Mouse (Mus musculus) heart, embryonic 16.5 days (tissue): Measurements from ENCODE around the gene Cd2ap. TPM values are rescaled to one million over a fixed set of nuclear protein-coding genes. Genes with fewer than 3 reads are reported as not detected.
A peak's percentile ranks its signal among the peaks of the same experiment; 100 is the strongest.
"Not testable (repeated sequence)": the region's sequence is repeated elsewhere in the genome, so short reads cannot be mapped to it uniquely, and the experiment has no call there.

ENCODE experiments used
- ATAC-seq: fragments of 200-750 bp; cut with Nextera tagmentation; replicated peaks from 2 replicates; pipeline ENCODE4 v1.8.0; 2017; ENCODE audit warnings: moderate number of reproducible peaks; ENCODE audit not compliant: insufficient read depth, low FRiP score; ENCODE audit errors: extremely low read depth
- H3K27ac ChIP-seq: fragments of 300-500 bp; sonication (generic); 2 replicates; pipeline ENCODE4 v1.5.1; 2014; ENCODE audit warnings: mild to moderate bottlenecking, low read length, control low read depth, moderate library complexity
- H3K27me3 ChIP-seq: fragments of 300-500 bp; sonication (generic); 2 replicates; pipeline ENCODE4 v1.6.1; 2014; ENCODE audit warnings: low read length, mixed read lengths; ENCODE audit not compliant: control insufficient read depth, insufficient read depth
- H3K36me3 ChIP-seq: fragments of 300-500 bp; sonication (generic); 2 replicates; pipeline ENCODE4 v1.6.1; 2014; ENCODE audit not compliant: control insufficient read depth, insufficient read depth
- H3K4me1 ChIP-seq: fragments of 300-500 bp; sonication (generic); 2 replicates; pipeline ENCODE4 v1.6.1; 2014; ENCODE audit warnings: low read length, mixed read lengths; ENCODE audit not compliant: control insufficient read depth, insufficient read depth
- H3K4me2 ChIP-seq: fragments of 300-500 bp; sonication (generic); 2 replicates; pipeline ENCODE4 v1.6.1; 2014; ENCODE audit warnings: low read depth, mild to moderate bottlenecking, control low read depth, low read length
- H3K4me3 ChIP-seq: fragments of 300-500 bp; sonication (generic); 2 replicates; pipeline ENCODE4 v1.5.1; 2014; ENCODE audit warnings: mild to moderate bottlenecking, control low read depth, low read length
- H3K9ac ChIP-seq: fragments of 300-500 bp; sonication (generic); 2 replicates; pipeline ENCODE4 v1.6.1; 2014; ENCODE audit warnings: low read length, control low read depth
- H3K9me3 ChIP-seq: fragments of 300-500 bp; sonication (generic); replicated peaks from 2 replicates; pipeline ENCODE4 v1.6.1; 2016; ENCODE audit warnings: low read length; ENCODE audit not compliant: control insufficient read depth
- WGBS: fragments of 180-500 bp; shearing (Covaris S2); extraction: QIAGEN DNeasy Blood & Tissue Kit; methylation state at CpG from one replicate; pipeline ENCODE4 v1.1.7; 2014; 5-methylcytosine and 5-hydroxymethylcytosine counted together
- polyA plus RNA-seq: library from polyadenylated mRNA; unstranded; fragments of >200 nt; fragmentation: Nextera tagmentation; extraction: Ambion mirVana; gene quantifications from 2 replicates; pipeline ENCODE4 v1.2.1, GENCODE M21; 2015

Gene Cd2ap
- polyA plus RNA-seq, 1 experiment from 2014 or later = 13.7 TPM

GRCm38 (mm10) chr17:42906456-42906855 lies 30.0 kb upstream of the Cd2ap start:
- not testable (repeated sequence) for ATAC-seq, H3K4me2 ChIP-seq

GRCm38 (mm10) chr17:42905919-42906318 lies 29.5 kb upstream of the Cd2ap start:
- WGBS = 67% methylated on average over 6 of the region's 6 CpGs

More at GRCm38 (mm10) chr17:42906456-42906855, 30.0 kb upstream of the Cd2ap start:
- not testable (repeated sequence) for H3K9ac ChIP-seq, H3K4me1 ChIP-seq, H3K27ac ChIP-seq, H3K36me3 ChIP-seq, H3K27me3 ChIP-seq, H3K9me3 ChIP-seq, H3K4me3 ChIP-seq
- WGBS = 100% methylated on average over 1 of the region's 1 CpGs

GRCm38 (mm10) chr17:42900795-42901194 lies 24.3 kb upstream of the Cd2ap start:
- no peak for ATAC-seq
- Histone ChIP-seq H3K27me3 (no peaks in the 10 kb centered on the region), H3K9me3 (peaks cover 10% of the 10 kb centered on the region), H3K4me3 (no peak overlapping the region), H3K4me2 (no peak overlapping the region), H3K27ac (no peak overlapping the region), H3K4me1 (no peaks in the 10 kb centered on the region), H3K9ac (no peak overlapping the region), H3K36me3 (no peaks in the 10 kb centered on the region)
- 68% methylated on average over 2 of the region's 2 CpGs for whole genome bisulfite sequencing

More at GRCm38 (mm10) chr17:42905919-42906318, 29.5 kb upstream of the Cd2ap start:
- Histone ChIP-seq H3K9ac (no peak overlapping the region), H3K4me1 (no peaks in the 10 kb centered on the region), H3K36me3 (no peaks in the 10 kb centered on the region), H3K27ac (no peak overlapping the region), H3K27me3 (no peaks in the 10 kb centered on the region), H3K4me2 (no peak overlapping the region), H3K4me3 (no peak overlapping the region), H3K9me3 (no peaks in the 10 kb centered on the region)
- ATAC-seq = no peak

GRCm38 (mm10) chr17:42887282-42887707 lies 10.8 kb upstream of the Cd2ap start:
- no peak overlapping the region for H3K4me3 ChIP-seq
- no peaks in the 10 kb centered on the region for H3K36me3 ChIP-seq
- no peak overlapping the region for H3K27ac ChIP-seq
- ATAC-seq = no peak
- H3K4me2 ChIP-seq = no peak overlapping the region
- no peak overlapping the region for H3K9ac ChIP-seq
- H3K4me1 ChIP-seq = peaks cover 21% of the 10 kb centered on the region
- WGBS = 66% methylated on average over 4 of the region's 4 CpGs
- H3K27me3 ChIP-seq = no peaks in the 10 kb centered on the region
- no peaks in the 10 kb centered on the region for H3K9me3 ChIP-seq

GRCm38 (mm10) chr17:42885091-42885501 lies 8.6 kb upstream of the Cd2ap start:
- no peaks in the 10 kb centered on the region for H3K36me3 ChIP-seq
- peak overlapping the region; percentile 17 for H3K27ac ChIP-seq
- 0 out of 2 replicates have a peak, but pooled peaks have one; percentile 56 for ATAC-seq
- no peak overlapping the region for H3K9ac ChIP-seq
- H3K9me3 ChIP-seq = no peaks in the 10 kb centered on the region
- no peak overlapping the region for H3K4me3 ChIP-seq
- peak overlapping the region; percentile 7; the same call in 1 of the 2 replicates for H3K4me2 ChIP-seq
- H3K27me3 ChIP-seq = no peaks in the 10 kb centered on the region
- H3K4me1 ChIP-seq = peaks cover 21% of the 10 kb centered on the region
- 36% methylated on average over 7 of the region's 7 CpGs for WGBS

- H3K4me2 ChIP-seq = no peak overlapping the region
- peaks cover 21% of the 10 kb centered on the region for H3K4me1 ChIP-seq
- no peaks in the 10 kb centered on the region for H3K36me3 ChIP-seq
- no peak overlapping the region for H3K4me3 ChIP-seq
- ATAC-seq = no peak
- no peaks in the 10 kb centered on the region for H3K27me3 ChIP-seq
- WGBS = 18% methylated on average over 4 of the region's 4 CpGs
- no peaks in the 10 kb centered on the region for H3K9me3 ChIP-seq
- H3K9ac ChIP-seq = no peak overlapping the region
- peak overlapping the region; percentile 17; the same call in 1 of the 2 replicates for H3K27ac ChIP-seq
These were observed 7.9 kb upstream of the Cd2ap start for GRCm38 (mm10) chr17:42884382-42884781.

- no peaks in the 10 kb centered on the region for H3K27me3 ChIP-seq
- ATAC-seq = no peak
- no peaks in the 10 kb centered on the region for H3K36me3 ChIP-seq
- no peak overlapping the region for H3K4me2 ChIP-seq
- H3K9me3 ChIP-seq = no peaks in the 10 kb centered on the region
- H3K9ac ChIP-seq = no peak overlapping the region
- H3K27ac ChIP-seq = no peak overlapping the region; the same call in 1 of the 2 replicates
- H3K4me3 ChIP-seq = no peak overlapping the region
- 87% methylated on average over 8 of the region's 8 CpGs for WGBS
- H3K4me1 ChIP-seq = peaks cover 21% of the 10 kb centered on the region
These were observed 7.3 kb upstream of the Cd2ap start for GRCm38 (mm10) chr17:42883769-42884168.

- no peak overlapping the region for H3K4me3 ChIP-seq
- H3K9ac ChIP-seq = no peak overlapping the region
- H3K9me3 ChIP-seq = no peaks in the 10 kb centered on the region
- H3K4me1 ChIP-seq = peaks cover 21% of the 10 kb centered on the region
- no peaks in the 10 kb centered on the region for H3K27me3 ChIP-seq
- H3K36me3 ChIP-seq = no peaks in the 10 kb centered on the region
- ATAC-seq = peak; percentile 35; the same call in 1 of the 2 replicates
- H3K27ac ChIP-seq = no peak overlapping the region
- 30% methylated on average over 9 of the region's 9 CpGs for WGBS
- H3K4me2 ChIP-seq = no peak overlapping the region
These were observed 6.8 kb upstream of the Cd2ap start for GRCm38 (mm10) chr17:42883315-42883714.

GRCm38 (mm10) chr17:42882873-42883272 lies 6.4 kb upstream of the Cd2ap start:
- Histone ChIP-seq H3K4me1 (peaks cover 21% of the 10 kb centered on the region), H3K9me3 (no peaks in the 10 kb centered on the region), H3K36me3 (no peaks in the 10 kb centered on the region), H3K4me2 (no peak overlapping the region), H3K27ac (0 out of 2 replicates have a peak overlapping the region, but pooled peaks have one; percentile 15), H3K4me3 (no peak overlapping the region), H3K9ac (no peak overlapping the region), H3K27me3 (no peaks in the 10 kb centered on the region)
- 68% methylated on average over 1 of the region's 1 CpGs for WGBS
- ATAC-seq = no peak
